Mouse (Mus musculus) limb, embryonic 14.5 days (tissue): ENCODE data around the gene Ints1. TPM values are rescaled to one million over a fixed set of nuclear protein-coding genes. Genes with fewer than 3 reads are reported as not detected.

Experiments
- ATAC-seq: fragments of 200-750 bp; cut with Nextera tagmentation; 2 replicates; pipeline ENCODE4 v1.8.0; 2017; ENCODE audit warnings: low read depth, moderate number of reproducible peaks, moderate TSS enrichment; ENCODE audit not compliant: low FRiP score
- DNase-seq: peaks from one replicate; pipeline ENCODE4 v3.0.0-alpha.2; 2015; ENCODE audit warnings: low spot score
- H3K27ac ChIP-seq: fragments of 300-500 bp; sonication (generic); replicated peaks from 2 replicates; pipeline ENCODE4 v1.5.1; 2014; ENCODE audit warnings: low read depth, mild to moderate bottlenecking, low read length, moderate library complexity, mixed read lengths
- H3K27me3 ChIP-seq: fragments of 300-500 bp; sonication (generic); 2 replicates; pipeline ENCODE4 v1.6.1; 2014; ENCODE audit warnings: low read length, mixed read lengths; ENCODE audit not compliant: control insufficient read depth, insufficient read depth
- H3K36me3 ChIP-seq: fragments of 300-500 bp; sonication (generic); 2 replicates; pipeline ENCODE4 v1.6.1; 2014; ENCODE audit warnings: mild to moderate bottlenecking, low read length, moderate library complexity, mixed read lengths; ENCODE audit not compliant: control insufficient read depth, insufficient read depth
- H3K4me1 ChIP-seq: fragments of 300-500 bp; sonication (generic); 2 replicates; pipeline ENCODE4 v1.6.1; 2014; ENCODE audit warnings: antibody characterized with exemption, low read length, mixed read lengths; ENCODE audit not compliant: control insufficient read depth, insufficient read depth
- H3K4me2 ChIP-seq: fragments of 300-500 bp; sonication (generic); replicated peaks from 2 replicates; pipeline ENCODE4 v1.6.1; 2014; ENCODE audit warnings: low read depth, mild to moderate bottlenecking, low read length, moderate library complexity; ENCODE audit not compliant: severe bottlenecking
- H3K4me3 ChIP-seq: fragments of 300-500 bp; sonication (generic); replicated peaks from 2 replicates; pipeline ENCODE4 v1.5.1; 2014; ENCODE audit warnings: low read length
- H3K9ac ChIP-seq: fragments of 300-500 bp; sonication (generic); 2 replicates; pipeline ENCODE4 v1.6.1; 2014; ENCODE audit warnings: mild to moderate bottlenecking, low read depth, low read length, moderate library complexity; ENCODE audit not compliant: severe bottlenecking
- H3K9me3 ChIP-seq: fragments of 300-500 bp; sonication (generic); 2 replicates; pipeline ENCODE4 v1.6.1; 2016; ENCODE audit warnings: low read length; ENCODE audit not compliant: control insufficient read depth
- POLR2A ChIP-seq: fragments of 200-500 bp; IDR thresholded peaks from 2 replicates; pipeline ENCODE4 v1.8.0; 2012; ENCODE audit warnings: inconsistent platforms, mild to moderate bottlenecking, moderate library complexity, borderline replicate concordance; ENCODE audit not compliant: insufficient read depth, insufficient read length; ENCODE audit errors: extremely low read depth
- WGBS: fragments of 180-500 bp; shearing (Covaris S2); extraction: QIAGEN DNeasy Blood & Tissue Kit; methylation state at CpG from one replicate; pipeline ENCODE4 v1.1.7; 2014; 5-methylcytosine and 5-hydroxymethylcytosine counted together
- polyA plus RNA-seq, 2 experiments: library from polyadenylated mRNA; depleted of rRNA in 1 of 2; stranded (reverse) in 1 of 2; unstranded in 1 of 2; fragments of >200 nt; fragmentation: Nextera tagmentation in 1 of 2; extraction: Ambion mirVana in 1 of 2; gene quantifications; 2 replicates each; pipeline versions ENCODE4 v1.2.1 to v1.2.3; 2012 to 2014

Ints1 gene
- polyA plus RNA-seq, 2 experiments, result 35.5 to 50.1 TPM

DNA sequence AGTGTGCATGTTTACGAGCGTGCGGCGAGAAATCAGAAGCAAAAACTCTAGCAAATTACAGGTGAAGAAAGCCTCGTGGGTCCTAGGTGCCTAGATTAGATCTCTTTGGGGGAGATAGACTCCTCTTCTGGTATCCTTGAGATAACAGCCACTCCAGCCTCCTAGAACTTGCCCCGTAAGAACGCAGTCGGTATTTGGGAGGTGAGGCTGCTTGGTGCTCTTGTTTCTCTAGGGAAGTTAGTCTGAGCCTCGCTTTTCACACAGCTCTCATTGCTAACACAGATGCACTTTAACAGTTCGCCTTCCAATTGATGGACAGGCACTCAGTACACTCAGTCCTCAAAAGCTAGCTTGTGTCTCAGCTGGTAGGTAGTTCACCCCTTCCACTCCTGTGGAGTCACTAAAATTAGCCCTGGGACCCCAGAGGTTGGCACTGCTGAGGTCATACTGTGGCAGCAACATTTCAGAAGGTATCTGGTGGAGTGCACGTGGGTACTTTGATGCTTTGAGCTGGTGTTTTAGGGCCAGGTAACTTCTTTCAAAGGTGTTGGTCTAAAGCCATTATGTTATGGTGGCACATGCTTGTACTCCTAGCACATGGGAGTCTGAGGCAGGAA, 16.8 kb upstream of the Ints1 start:
- peak overlapping the region; percentile 71 for H3K9ac ChIP-seq
- no peak overlapping the region for H3K27ac ChIP-seq
- peak overlapping the region; percentile 100 for H3K4me2 ChIP-seq
- WGBS, result 16% methylated on average over 11 of the region's 11 CpGs
- DNase-seq, result no peak
- TF ChIP-seq POLR2A, result no peak
- no peaks in the 10 kb centered on the region for H3K9me3 ChIP-seq
- no peak for ATAC-seq
- peak overlapping the region; percentile 88 for H3K4me3 ChIP-seq
- no peaks in the 10 kb centered on the region for H3K36me3 ChIP-seq
- peaks cover 25% of the 10 kb centered on the region for H3K4me1 ChIP-seq
- no peaks in the 10 kb centered on the region for H3K27me3 ChIP-seq

DNA sequence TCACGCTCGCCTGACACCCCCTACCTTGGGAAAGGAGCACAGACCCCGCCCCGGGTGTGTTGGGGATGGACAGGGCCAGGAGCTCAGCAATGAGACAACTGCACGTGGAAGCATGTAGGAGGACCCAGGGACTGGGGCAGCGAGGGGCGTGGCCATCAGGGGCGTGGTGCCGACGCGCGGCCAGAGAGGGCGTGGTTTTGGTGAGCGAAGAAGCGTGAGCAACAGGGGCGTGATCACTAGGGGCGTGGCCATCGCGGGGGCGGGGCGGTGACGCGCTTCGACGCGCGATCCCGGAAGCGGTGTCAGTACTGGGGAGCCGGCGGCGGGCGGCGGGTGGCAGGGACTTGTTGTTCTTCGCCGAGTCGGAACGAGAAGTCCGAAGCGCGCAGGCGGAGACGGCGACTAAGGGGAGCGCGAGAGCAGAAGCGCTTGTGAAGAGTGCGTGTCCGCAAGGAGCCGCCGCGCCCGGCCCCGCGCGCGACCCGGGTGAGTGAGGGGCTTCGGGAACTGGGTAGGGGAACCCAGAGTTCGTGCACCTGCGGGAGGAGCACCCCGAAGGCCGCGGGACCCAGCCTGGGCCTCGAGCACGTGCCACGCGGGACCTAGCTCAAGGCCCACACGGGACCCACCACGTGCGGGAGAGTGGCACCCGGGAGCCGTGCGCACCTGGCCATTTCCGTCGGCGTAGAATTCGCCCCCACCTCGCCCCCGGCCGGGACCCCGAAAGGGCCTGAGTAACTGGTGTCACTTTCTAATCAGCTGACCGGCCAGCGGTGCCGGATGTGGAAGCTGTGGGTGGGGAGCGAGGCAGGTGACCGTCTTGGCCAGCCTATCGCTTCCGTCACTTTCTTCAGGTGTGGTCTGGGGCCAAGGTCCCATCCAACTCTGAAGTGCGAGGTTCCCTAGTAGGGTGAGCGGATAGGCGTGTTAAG, 16.0 kb upstream of the Ints1 start, which contains the start of gene Mafk:
Gene Mafk, plus strand, starts transcription at position 287 of the 932 bp plus-strand sequence.
- TF ChIP-seq POLR2A, result 0 out of 2 replicates have a peak, but pooled peaks have one; percentile 28
- H3K27ac ChIP-seq, result 0 out of 2 replicates have a peak within 1 kb of the TSS, but pooled peaks have one; percentile 8
- peak within 1 kb of the TSS; percentile 100 for H3K4me2 ChIP-seq
- H3K4me1 ChIP-seq, result peaks cover 19% of the 10 kb centered on the region; the same call in 1 of the 2 replicates
- H3K27me3 ChIP-seq, result no peaks in the 10 kb centered on the region
- H3K4me3 ChIP-seq, result peak within 1 kb of the TSS; percentile 88
- peak within 1 kb of the TSS; percentile 71 for H3K9ac ChIP-seq
- WGBS, result under 1% methylated on average over 64 of the region's 92 CpGs
- H3K36me3 ChIP-seq, result no peaks in the 10 kb centered on the region
- ATAC-seq (peak; percentile 92), DNase-seq (peak; percentile 94)
- no peaks in the 10 kb centered on the region for H3K9me3 ChIP-seq

DNA sequence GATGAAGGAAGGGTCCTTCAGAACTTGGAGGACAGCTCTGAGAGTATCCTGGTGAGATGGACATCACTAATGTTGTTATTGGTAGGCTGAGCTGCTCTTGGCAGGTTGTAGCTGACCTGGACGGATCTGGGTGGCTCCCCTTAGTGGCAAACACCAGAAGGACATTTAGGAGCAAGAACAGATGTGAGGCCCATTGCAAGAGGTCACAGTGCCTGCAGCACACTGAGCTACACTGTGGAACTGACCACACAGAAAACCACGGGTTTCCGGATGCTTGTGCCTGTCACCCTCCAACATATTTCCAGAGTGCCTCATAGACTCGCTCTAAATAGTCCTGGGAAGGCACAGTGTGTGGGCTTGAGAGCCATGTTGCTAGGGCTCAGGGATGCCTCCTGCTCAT, 14.0 kb upstream of the Ints1 start:
- no peak for ATAC-seq
- Histone ChIP-seq H3K4me1 (peaks cover 13% of the 10 kb centered on the region; the same call in 1 of the 2 replicates), H3K9me3 (no peaks in the 10 kb centered on the region), H3K36me3 (no peaks in the 10 kb centered on the region), H3K27ac (no peak overlapping the region), H3K9ac (no peak overlapping the region), H3K27me3 (no peaks in the 10 kb centered on the region), H3K4me3 (no peak overlapping the region), H3K4me2 (no peak overlapping the region)
- WGBS, result 50% methylated on average over 4 of the region's 4 CpGs
- DNase-seq, result no peak
- TF ChIP-seq POLR2A, result no peak

DNA sequence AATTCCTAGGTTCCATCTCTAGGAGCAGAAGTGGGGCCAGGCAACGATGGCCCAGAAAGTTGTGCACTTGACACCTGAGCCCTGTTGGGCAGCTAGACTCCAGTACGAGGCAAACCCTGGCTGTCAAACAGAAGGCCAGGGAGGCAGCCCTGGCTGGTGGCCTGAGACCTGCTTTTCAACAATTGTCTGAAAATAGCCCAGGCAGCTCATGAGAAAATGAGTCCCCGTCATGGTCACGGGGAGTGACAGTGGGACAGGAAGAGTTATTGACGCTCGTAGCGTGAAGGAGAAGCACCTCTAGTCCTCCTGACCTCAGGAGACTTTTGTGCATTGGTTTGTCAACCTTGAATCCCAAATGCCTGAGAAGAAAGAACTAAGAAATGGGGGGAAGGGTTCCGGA, 5.9 kb upstream of the Ints1 start:
- ATAC-seq, result no peak
- WGBS, result 83% methylated on average over 8 of the region's 8 CpGs
- no peak for TF ChIP-seq POLR2A
- Histone ChIP-seq H3K4me1 (no peaks in the 10 kb centered on the region), H3K27ac (no peak overlapping the region), H3K27me3 (no peaks in the 10 kb centered on the region), H3K9ac (no peak overlapping the region), H3K9me3 (no peaks in the 10 kb centered on the region), H3K36me3 (no peaks in the 10 kb centered on the region), H3K4me2 (no peak overlapping the region), H3K4me3 (no peak overlapping the region)
- no peak for DNase-seq

DNA sequence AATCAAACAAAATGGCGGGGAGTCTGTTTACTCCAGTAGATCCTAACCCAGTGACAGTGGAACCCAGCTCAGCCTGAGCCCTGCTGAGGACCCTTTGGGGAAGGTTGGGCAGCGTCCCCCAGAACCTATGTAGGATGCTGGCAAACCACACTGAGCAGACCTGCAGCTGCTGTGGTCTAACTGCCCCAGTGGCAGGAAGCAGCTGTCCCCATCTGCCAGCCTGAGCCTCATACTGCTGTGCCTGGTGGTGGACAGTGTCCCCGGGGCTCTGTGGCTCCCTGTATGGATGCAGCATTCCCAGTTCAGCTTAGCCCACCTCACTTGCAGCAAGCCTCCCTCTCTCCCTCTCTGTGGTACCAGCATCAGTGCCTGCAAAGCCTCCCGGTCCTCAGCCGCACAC, 1.5 kb upstream of the Ints1 start:
- Histone ChIP-seq H3K4me2 (no peak overlapping the region), H3K27ac (no peak overlapping the region), H3K9me3 (no peaks in the 10 kb centered on the region), H3K9ac (no peak overlapping the region), H3K4me1 (no peaks in the 10 kb centered on the region; the same call in 1 of the 2 replicates), H3K27me3 (no peaks in the 10 kb centered on the region), H3K4me3 (no peak overlapping the region), H3K36me3 (peaks cover 16% of the 10 kb centered on the region)
- WGBS, result 74% methylated on average over 5 of the region's 5 CpGs
- ATAC-seq (no peak), DNase-seq (no peak)
- no peak for TF ChIP-seq POLR2A
